Mouse (Mus musculus) urinary bladder, postnatal 25 days (tissue): ENCODE measurements around the gene Pgd.
"Not testable (repeated sequence)": the region's sequence is repeated elsewhere in the genome, so short reads cannot be mapped to it uniquely, and the experiment has no call there.

Experiments
- DNase-seq: peaks from one replicate; pipeline ENCODE4 v3.0.0; 2022; ENCODE audit warnings: low spot score

The Pgd gene

GRCm38 (mm10) chr4:149131789-149132565 lies 34.6 kb downstream of the Pgd start:
- DNase-seq: no peak

- no peak for DNase-seq
Observed at GRCm38 (mm10) chr4:149131021-149131752, 35.4 kb downstream of the Pgd start.

- no peak for DNase-seq
Observed at GRCm38 (mm10) chr4:149128467-149128866, 38.1 kb downstream of the Pgd start.

- no peak for DNase-seq
Observed at GRCm38 (mm10) chr4:149126663-149127062, 39.9 kb downstream of the Pgd start, which contains the start of gene Cort. Gene Cort (minus strand): TSS chr4:149126763.

- no peak for DNase-seq
Observed at GRCm38 (mm10) chr4:149126115-149126509, 40.5 kb downstream of the Pgd start.

GRCm38 (mm10) chr4:149125341-149126114 lies 41.0 kb downstream of the Pgd start:
- no peak for DNase-seq

- DNase-seq: no peak
Observed at GRCm38 (mm10) chr4:149123432-149123831, 43.1 kb downstream of the Pgd start.

- DNase-seq: not testable (repeated sequence)
Observed at GRCm38 (mm10) chr4:149119978-149120562, 46.5 kb downstream of the Pgd start.

GRCm38 (mm10) chr4:149103875-149104561 lies 62.6 kb downstream of the Pgd start, which contains the start of gene Dffa:
Gene Dffa (plus strand): TSS chr4:149104146.
- peak; percentile 88 for DNase-seq

- DNase-seq: no peak
Observed at GRCm38 (mm10) chr4:149101456-149101855, 65.1 kb downstream of the Pgd start.

- not testable (repeated sequence) for DNase-seq
Observed at GRCm38 (mm10) chr4:149100449-149100848, 66.1 kb downstream of the Pgd start.
